Mouse (Mus musculus) forebrain, embryonic 13.5 days (tissue): ENCODE measurements at regions not wholly inside any gene's neighbourhood (a gene's known extent, or its start where the extent isn't known, plus 50 kb on each side); places are given as distances from the start of the nearest gene placed in this dataset.

Experiments used
- ATAC-seq: fragments of 200-750 bp; cut with Nextera tagmentation; 2 replicates; pipeline ENCODE4 v1.8.0; 2017
- H3K27ac ChIP-seq: fragments of 300-500 bp; sonication (generic); 2 replicates; pipeline ENCODE4 v1.5.1; 2015; ENCODE audit warnings: inconsistent platforms, mild to moderate bottlenecking, moderate library complexity
- H3K27me3 ChIP-seq: fragments of 300-500 bp; sonication (generic); 2 replicates; pipeline ENCODE4 v1.6.1; 2015; ENCODE audit warnings: mild to moderate bottlenecking, inconsistent platforms
- H3K36me3 ChIP-seq: fragments of 300-500 bp; sonication (generic); 2 replicates; pipeline ENCODE4 v1.6.1; 2015; ENCODE audit warnings: mild to moderate bottlenecking, inconsistent platforms; ENCODE audit not compliant: poor library complexity, severe bottlenecking
- H3K4me1 ChIP-seq: fragments of 300-500 bp; sonication (generic); 2 replicates; pipeline ENCODE4 v1.6.1; 2015; ENCODE audit warnings: inconsistent platforms
- H3K4me2 ChIP-seq: fragments of 300-500 bp; sonication (generic); 2 replicates; pipeline ENCODE4 v1.6.1; 2015; ENCODE audit warnings: inconsistent platforms, mild to moderate bottlenecking, moderate library complexity
- H3K4me3 ChIP-seq: fragments of 300-500 bp; sonication (generic); 2 replicates; pipeline ENCODE4 v1.5.1; 2015; ENCODE audit warnings: mild to moderate bottlenecking, inconsistent platforms
- H3K9ac ChIP-seq: fragments of 300-500 bp; sonication (generic); 2 replicates; pipeline ENCODE4 v1.6.1; 2015; ENCODE audit warnings: mild to moderate bottlenecking, inconsistent platforms
- H3K9me3 ChIP-seq: fragments of 300-500 bp; sonication (generic); replicated peaks from 2 replicates; pipeline ENCODE4 v1.6.1; 2016; ENCODE audit warnings: inconsistent platforms
- WGBS: fragments of 180-500 bp; shearing (Covaris S2); methylation state at CpG from one replicate; pipeline ENCODE4 v1.1.7; 2015; 5-methylcytosine and 5-hydroxymethylcytosine counted together

- Histone ChIP-seq H3K4me1 (peaks cover 34% of the 10 kb centered on the region), H3K27me3 (no peaks in the 10 kb centered on the region), H3K4me2 (no peak overlapping the region), H3K27ac (no peak overlapping the region), H3K36me3 (no peaks in the 10 kb centered on the region), H3K4me3 (no peak overlapping the region), H3K9me3 (no peaks in the 10 kb centered on the region), H3K9ac (no peak overlapping the region)
- 0 out of 2 replicates have a peak, but pooled peaks have one; percentile 13 for ATAC-seq
- 62% methylated on average over 9 of the region's 9 CpGs for WGBS
Measured at GRCm38 (mm10) chr14:25338404-25339051, 120.5 kb upstream of the Zmiz1 start.

GRCm38 (mm10) chr14:25340845-25341244 lies 118.1 kb upstream of the Zmiz1 start:
- no peak for ATAC-seq
- WGBS = 79% methylated on average over 9 of the region's 9 CpGs
- peaks cover 44% of the 10 kb centered on the region for H3K4me1 ChIP-seq
- H3K9me3 ChIP-seq = no peaks in the 10 kb centered on the region
- H3K27me3 ChIP-seq = no peaks in the 10 kb centered on the region
- no peak overlapping the region for H3K9ac ChIP-seq
- H3K4me3 ChIP-seq = no peak overlapping the region
- H3K4me2 ChIP-seq = no peak overlapping the region
- H3K27ac ChIP-seq = no peak overlapping the region
- no peaks in the 10 kb centered on the region for H3K36me3 ChIP-seq

GRCm38 (mm10) chr14:25341848-25342427 lies 117.0 kb upstream of the Zmiz1 start:
- H3K4me3 ChIP-seq = no peak overlapping the region
- ATAC-seq = no peak
- H3K36me3 ChIP-seq = no peaks in the 10 kb centered on the region
- no peak overlapping the region for H3K4me2 ChIP-seq
- 76% methylated on average over 9 of the region's 9 CpGs for WGBS
- no peaks in the 10 kb centered on the region for H3K27me3 ChIP-seq
- H3K9ac ChIP-seq = no peak overlapping the region
- H3K9me3 ChIP-seq = no peaks in the 10 kb centered on the region
- peaks cover 51% of the 10 kb centered on the region for H3K4me1 ChIP-seq
- H3K27ac ChIP-seq = no peak overlapping the region

- Histone ChIP-seq H3K27me3 (no peaks in the 10 kb centered on the region), H3K4me3 (no peak overlapping the region), H3K4me2 (no peak overlapping the region), H3K9ac (no peak overlapping the region), H3K27ac (peak overlapping the region; percentile 54), H3K36me3 (no peaks in the 10 kb centered on the region), H3K9me3 (no peaks in the 10 kb centered on the region), H3K4me1 (peaks cover 52% of the 10 kb centered on the region)
- no peak for ATAC-seq
- WGBS = 43% methylated on average over 4 of the region's 4 CpGs
Measured at GRCm38 (mm10) chr14:25342865-25343565, 116.0 kb upstream of the Zmiz1 start.

GRCm38 (mm10) chr14:25345995-25346394 lies 113.0 kb upstream of the Zmiz1 start:
- ATAC-seq = no peak
- 64% methylated on average over 2 of the region's 2 CpGs for WGBS

GRCm38 (mm10) chr14:25346813-25347610 lies 112.0 kb upstream of the Zmiz1 start:
- ATAC-seq = no peak
- Histone ChIP-seq H3K9me3 (no peaks in the 10 kb centered on the region), H3K27ac (no peak overlapping the region), H3K27me3 (no peaks in the 10 kb centered on the region), H3K4me1 (peaks cover 29% of the 10 kb centered on the region), H3K4me2 (no peak overlapping the region), H3K4me3 (no peak overlapping the region), H3K9ac (no peak overlapping the region), H3K36me3 (no peaks in the 10 kb centered on the region)
- 76% methylated on average over 7 of the region's 7 CpGs for WGBS

More at GRCm38 (mm10) chr14:25345995-25346394, 113.0 kb upstream of the Zmiz1 start:
- H3K4me3 ChIP-seq = no peak overlapping the region
- no peaks in the 10 kb centered on the region for H3K36me3 ChIP-seq
- no peak overlapping the region for H3K27ac ChIP-seq
- no peaks in the 10 kb centered on the region for H3K27me3 ChIP-seq
- peaks cover 39% of the 10 kb centered on the region for H3K4me1 ChIP-seq
- H3K9ac ChIP-seq = no peak overlapping the region
- no peak overlapping the region for H3K4me2 ChIP-seq
- H3K9me3 ChIP-seq = no peaks in the 10 kb centered on the region

- no peaks in the 10 kb centered on the region for H3K27me3 ChIP-seq
- WGBS = 80% methylated on average over 9 of the region's 9 CpGs
- no peak overlapping the region for H3K4me3 ChIP-seq
- 0 out of 2 replicates have a peak overlapping the region, but pooled peaks have one; percentile 55 for H3K27ac ChIP-seq
- H3K4me2 ChIP-seq = no peak overlapping the region
- H3K36me3 ChIP-seq = no peaks in the 10 kb centered on the region
- H3K4me1 ChIP-seq = peaks cover 19% of the 10 kb centered on the region; the same call in 1 of the 2 replicates
- no peak overlapping the region for H3K9ac ChIP-seq
- no peaks in the 10 kb centered on the region for H3K9me3 ChIP-seq
- ATAC-seq = no peak
Measured at GRCm38 (mm10) chr14:25350282-25350964, 108.6 kb upstream of the Zmiz1 start.

- Histone ChIP-seq H3K27me3 (no peaks in the 10 kb centered on the region), H3K4me3 (no peak overlapping the region), H3K4me1 (peaks cover 10% of the 10 kb centered on the region; the same call in 1 of the 2 replicates), H3K27ac (no peak overlapping the region), H3K9ac (0 out of 2 replicates have a peak overlapping the region, but pooled peaks have one; percentile 2), H3K4me2 (no peak overlapping the region), H3K36me3 (no peaks in the 10 kb centered on the region), H3K9me3 (no peaks in the 10 kb centered on the region)
- ATAC-seq = no peak
- WGBS = 85% methylated on average over 8 of the region's 8 CpGs
Measured at GRCm38 (mm10) chr14:25353804-25354203, 105.2 kb upstream of the Zmiz1 start.

- Histone ChIP-seq H3K9me3 (no peaks in the 10 kb centered on the region), H3K4me3 (no peak overlapping the region), H3K4me1 (peaks cover 10% of the 10 kb centered on the region; the same call in 1 of the 2 replicates), H3K27ac (no peak overlapping the region), H3K4me2 (no peak overlapping the region), H3K27me3 (no peaks in the 10 kb centered on the region), H3K9ac (0 out of 2 replicates have a peak overlapping the region, but pooled peaks have one; percentile 2), H3K36me3 (no peaks in the 10 kb centered on the region)
- no peak for ATAC-seq
- WGBS = 57% methylated on average over 7 of the region's 7 CpGs
Measured at GRCm38 (mm10) chr14:25354288-25354850, 104.6 kb upstream of the Zmiz1 start.

- Histone ChIP-seq H3K27ac (no peak overlapping the region), H3K27me3 (no peaks in the 10 kb centered on the region), H3K9me3 (no peaks in the 10 kb centered on the region), H3K4me3 (no peak overlapping the region), H3K4me1 (peaks cover 24% of the 10 kb centered on the region), H3K4me2 (no peak overlapping the region), H3K9ac (no peak overlapping the region), H3K36me3 (no peaks in the 10 kb centered on the region)
- WGBS = 89% methylated on average over 9 of the region's 9 CpGs
- ATAC-seq = no peak
Measured at GRCm38 (mm10) chr14:25357805-25358204, 101.2 kb upstream of the Zmiz1 start.

- Histone ChIP-seq H3K4me3 (no peak overlapping the region), H3K9ac (no peak overlapping the region), H3K9me3 (no peaks in the 10 kb centered on the region), H3K4me1 (peaks cover 26% of the 10 kb centered on the region), H3K27ac (no peak overlapping the region), H3K36me3 (no peaks in the 10 kb centered on the region), H3K27me3 (no peaks in the 10 kb centered on the region), H3K4me2 (no peak overlapping the region)
- 91% methylated on average over 3 of the region's 3 CpGs for WGBS
- no peak for ATAC-seq
Measured at GRCm38 (mm10) chr14:25359824-25360294, 99.1 kb upstream of the Zmiz1 start.
